Mouse (Mus musculus) right cerebral cortex, postnatal 25 days (tissue): ENCODE results near the gene Tns1.

Source experiments
- DNase-seq: peaks from one replicate; pipeline ENCODE4 v3.0.0; 2022

The Tns1 gene

DNA sequence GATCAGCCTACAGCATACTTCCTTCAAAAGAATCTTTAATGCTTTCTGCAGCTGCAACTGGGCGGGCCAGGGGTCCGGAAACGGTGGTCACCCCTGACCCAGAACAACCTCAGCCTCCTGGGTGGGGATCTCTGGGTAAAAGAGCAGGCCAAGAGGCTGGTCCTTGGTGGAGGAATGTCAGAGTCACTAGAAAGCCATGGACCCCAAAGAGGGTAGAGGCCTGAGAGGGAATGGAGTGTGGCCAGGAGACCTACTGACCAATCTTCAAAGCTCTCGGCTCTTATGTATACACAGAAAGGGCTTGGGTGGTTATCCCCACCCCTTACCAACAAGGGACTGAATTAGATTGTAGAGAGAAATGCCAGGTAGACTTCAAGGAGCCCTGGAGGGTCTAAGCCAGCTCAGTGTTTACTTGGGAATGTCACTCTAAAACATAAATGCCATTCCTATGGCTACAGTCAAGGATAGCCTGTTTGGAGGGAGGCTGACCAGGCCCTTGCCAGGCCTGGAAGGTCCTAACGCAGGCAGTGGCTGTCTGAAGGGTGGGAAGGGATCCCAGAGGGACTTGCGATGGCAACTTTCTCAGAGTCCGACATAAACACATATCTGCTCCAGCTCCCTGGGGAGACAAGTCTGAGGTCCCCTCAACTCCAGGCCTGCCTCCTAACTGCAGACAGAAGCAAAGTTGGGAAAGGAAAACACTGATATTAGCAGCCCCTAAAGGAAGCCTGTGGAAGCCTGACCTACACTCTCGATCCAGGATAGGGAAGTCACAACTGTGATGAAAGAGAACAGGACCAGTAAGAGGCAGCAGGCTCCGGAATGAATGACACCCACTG is 92.3 kb downstream of the Tns1 start:
- no peak for DNase-seq

DNA sequence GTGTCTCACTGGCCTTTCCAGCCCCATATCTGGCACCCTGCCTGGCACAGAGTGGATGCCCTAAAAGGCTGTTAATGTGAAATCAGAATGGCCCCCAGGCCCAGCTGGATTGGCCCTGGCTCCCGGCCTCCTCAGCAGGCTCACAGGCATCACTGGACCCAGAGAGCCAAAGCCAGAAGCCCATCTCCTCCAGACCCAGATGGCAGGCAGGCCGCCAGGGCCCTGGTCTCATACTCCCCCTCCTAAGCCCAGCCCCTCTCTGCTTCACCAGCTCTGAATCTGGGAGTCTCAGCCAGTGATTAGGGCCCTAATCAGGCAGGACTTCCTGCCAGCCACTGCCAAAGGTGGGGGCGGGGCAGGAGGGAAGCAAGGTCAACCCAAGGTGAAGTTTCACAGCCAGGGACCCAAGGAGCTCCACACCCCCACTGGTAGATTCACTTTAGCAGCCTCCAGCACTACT is 93.3 kb downstream of the Tns1 start:
- no peak for DNase-seq

DNA sequence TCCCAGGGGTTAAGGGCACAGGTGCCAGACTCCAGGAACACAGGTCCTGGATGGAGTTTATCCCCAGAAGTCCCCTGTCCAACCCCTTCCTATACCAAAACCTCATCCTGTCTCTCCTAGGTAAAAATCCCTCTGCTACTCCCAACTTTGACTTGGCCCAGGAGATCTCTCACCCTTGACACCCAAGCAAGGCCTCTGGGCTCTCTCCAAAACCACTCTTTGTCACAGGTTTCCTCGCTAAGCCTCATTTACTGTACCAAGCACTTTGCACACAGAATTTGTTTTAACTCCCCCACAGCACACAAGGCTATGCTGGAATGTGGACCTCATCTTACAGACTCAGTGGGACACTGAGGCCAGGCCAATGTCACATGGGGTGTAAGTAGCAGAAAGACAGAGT is 94.0 kb downstream of the Tns1 start:
- DNase-seq, result no peak

DNA sequence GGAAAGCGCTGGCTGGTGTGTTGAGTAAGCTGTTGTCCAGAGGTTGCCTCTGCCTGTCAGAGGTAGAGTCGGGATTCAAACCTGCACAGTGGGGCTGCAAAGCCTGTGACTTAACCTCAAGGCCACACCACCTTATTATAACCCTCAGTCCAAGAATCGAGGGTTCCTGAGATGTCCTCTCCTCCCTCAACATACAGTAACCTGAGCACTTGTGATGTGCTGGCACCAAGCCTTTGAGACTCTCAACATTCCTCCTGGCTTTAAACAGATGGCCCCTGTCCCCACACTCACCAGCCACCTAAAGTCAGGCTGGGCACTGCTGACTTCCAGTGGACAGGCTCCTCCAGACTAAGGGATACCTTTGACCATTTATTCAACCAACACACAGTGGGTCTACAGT is 94.6 kb downstream of the Tns1 start:
- DNase-seq, result no peak

DNA sequence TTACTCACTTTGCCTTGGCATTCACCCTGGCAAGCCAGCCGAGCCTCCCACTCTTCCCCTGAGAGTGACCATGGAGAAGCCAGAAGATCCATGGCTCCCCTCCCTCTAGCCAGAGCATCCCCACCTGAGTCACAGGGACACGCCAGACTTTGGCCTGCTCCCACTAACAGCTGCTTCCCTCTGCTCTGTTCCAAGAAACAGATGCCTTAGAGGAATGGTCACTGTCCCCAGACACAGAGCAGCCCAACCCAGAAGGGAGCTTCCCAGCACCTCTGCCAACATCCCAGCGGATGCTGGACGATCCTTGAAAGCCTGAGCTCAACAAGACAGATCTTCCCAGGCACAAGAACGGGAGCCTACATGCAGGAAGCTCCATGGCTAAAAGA is 95.4 kb downstream of the Tns1 start:
- DNase-seq, result no peak

DNA sequence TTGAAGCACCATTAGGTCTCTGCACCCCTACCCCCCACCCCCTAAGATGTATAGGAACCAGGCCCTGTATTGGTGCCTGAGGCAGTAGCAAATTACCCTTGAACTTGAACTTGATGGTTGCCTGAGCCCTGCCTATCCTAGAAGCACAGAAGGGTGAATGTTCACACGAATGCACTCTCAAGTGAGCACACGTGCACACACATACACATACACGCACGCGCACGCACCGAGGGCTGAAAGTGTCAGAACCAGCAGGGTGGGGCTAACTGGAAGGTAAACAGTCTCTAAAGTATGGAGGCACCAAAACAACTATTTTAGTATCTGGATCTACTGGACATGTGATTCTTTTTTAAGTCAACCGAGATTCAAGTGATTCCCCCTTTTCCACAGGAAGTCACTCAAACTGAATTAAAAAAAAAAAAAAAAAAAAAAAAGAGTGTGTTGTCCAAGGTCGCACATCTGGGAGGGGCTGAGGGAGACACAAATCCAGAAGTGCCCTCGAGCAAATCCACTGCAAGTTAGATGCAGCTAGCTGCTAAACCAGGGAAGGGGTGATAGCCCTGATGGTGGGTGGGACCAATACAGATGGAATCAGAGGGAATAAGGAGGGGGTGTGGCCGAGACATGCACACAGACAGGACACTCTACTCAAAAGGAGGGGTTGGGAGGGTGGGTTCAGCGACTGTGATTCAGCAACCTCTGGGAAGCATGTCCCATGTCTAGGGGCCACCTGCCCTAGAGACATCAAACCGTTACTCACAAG is 96.0 kb downstream of the Tns1 start:
- DNase-seq, result no peak

DNA sequence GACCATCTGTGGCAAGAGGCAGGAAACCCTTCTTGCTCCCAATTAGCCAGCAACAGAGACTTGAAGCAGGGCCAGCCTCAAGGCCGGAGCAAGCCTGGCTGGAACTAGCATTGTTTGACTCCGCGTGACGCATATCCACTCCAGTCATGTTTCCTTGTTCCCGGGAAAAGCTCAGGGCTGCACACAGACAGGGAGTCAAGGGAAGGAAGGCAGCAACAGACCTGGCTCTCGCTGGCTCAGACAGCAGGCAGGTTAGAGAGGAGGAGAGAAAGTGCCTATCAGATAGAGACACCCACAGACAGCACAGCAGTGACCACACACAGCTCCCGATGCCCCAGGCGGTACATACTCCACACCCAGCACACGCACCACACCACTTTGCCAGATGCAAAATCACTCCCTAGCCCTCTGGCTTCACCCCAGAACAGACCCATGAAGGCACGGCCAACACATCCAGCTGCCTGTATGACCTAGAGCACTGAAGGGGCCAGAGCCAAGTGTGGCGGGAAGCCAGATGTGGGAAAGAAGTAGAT is 96.6 kb downstream of the Tns1 start:
- DNase-seq, result no peak

DNA sequence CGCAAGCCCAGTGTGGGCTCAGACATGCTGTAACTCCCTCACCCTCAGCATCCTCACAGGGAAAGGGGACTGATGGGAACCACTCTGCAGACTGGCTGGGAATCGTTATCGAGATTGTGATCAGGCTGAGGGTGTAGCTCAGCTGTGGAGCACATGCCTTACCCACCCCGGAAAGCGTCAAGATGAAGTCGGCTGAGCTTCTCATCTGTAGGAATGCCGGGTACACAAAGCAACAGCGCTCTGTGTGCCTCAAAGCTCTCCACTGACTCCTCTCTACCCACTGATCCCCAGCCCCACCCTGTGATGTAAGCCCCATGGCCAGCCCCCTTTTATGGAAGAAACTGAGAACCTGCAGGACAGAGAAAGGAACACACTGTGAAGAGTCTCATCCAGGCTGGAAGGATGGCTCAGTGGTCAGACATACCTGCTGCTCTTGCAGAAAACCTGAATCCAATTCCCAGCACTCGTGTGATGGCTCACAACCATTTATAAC is 97.5 kb downstream of the Tns1 start:
- no peak for DNase-seq

DNA sequence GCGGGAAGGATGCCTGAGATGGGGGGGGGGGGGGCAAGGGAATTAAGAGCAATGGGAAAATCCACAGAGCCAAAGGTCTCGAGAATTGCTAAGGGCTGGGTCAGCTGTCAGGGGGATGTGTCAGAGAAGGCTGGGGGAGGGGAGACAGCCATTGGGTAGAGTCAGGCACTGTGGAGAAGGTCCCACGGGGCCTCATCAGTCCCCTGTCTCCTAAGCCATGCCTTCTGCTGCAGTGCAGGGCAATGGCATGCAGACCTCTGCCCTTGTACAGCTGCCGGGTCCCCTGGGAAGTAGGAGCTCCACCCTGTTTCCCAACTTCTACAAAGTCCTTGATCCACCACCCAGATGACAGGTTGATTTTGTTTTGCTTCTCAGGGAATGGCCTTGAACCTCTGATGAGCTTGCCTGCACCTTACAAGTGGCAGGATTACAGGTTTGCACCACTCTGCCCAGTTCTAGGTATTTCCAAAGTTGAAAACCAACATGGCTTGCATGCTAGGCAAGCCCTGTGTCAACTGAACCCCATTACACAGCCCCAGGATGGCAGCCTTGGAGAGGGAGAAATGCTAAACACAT is 98.5 kb downstream of the Tns1 start:
- DNase-seq, result no peak

DNA sequence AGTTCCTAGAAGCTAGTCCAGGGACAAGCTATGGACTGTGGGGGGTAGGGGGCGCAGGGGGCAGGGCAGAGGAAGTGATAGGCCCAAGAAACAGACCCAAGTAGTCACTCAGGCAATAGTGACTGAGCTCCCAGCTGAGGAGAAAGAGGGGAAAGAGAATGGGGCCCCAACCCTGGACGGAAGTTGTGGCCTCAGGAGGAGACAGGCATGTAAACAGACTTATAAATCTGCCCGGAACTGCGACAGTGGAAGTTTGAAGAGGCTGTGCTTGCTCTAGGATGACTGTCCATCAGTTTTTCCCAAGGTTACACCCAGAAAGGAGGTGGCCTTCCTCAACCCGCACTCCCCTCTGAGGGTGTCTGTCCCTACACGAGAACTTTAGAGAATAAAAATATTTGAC is 99.0 kb downstream of the Tns1 start:
- no peak for DNase-seq

DNA sequence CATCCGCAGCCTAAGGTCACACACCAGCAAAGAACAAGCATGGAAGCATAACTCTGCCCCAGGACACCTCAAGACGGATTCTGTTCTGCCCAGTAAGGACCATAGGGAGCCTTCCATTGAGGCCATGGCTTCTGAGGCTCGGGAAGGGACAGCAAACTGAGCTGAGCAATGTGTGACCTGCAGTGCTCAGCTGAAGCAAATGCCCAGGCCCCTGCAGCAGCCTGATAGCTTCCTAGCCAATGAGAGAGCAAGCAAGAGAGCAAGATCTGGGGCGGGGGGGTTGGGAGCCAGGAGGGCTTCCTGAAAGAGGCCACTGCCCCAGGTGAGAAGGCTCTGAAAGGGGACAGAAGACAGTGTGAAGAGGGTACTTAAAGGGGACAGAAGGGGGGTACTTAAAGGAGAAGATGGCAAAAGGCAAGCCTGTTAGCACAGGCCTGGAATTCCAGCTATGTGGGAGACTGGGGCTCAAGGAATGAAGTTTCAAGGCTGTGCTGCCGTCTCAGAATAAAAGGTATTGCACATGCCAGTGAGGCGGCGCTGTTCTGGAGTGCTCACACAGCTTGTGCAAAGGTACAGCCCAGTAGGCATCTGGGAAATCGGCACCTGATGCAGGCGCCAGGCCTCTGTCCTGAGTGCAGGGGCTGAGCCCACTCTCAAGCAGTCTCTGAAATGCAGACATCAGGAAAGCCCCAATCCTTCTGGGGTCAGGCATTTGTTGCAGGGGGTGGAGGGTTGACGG is 99.6 kb downstream of the Tns1 start:
- no peak for DNase-seq

DNA sequence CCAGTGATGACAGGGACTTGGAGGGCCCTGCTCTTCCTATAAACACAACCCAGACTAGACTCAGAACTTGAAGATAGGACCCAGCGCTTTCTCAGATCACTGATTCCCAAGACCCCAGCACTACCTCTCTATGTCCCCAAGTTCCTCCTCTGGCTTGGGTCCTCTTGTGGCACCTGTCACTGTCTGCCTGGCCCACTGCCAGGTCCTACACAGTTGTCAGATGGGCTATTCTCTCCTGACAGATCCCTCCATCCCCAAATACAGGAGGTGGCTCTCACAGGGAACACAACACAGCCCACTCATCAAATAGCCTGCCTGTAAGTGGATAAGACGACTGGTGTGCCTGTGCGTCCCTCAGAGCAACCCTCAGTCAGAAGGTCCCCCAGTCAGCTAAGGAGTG is 101.3 kb downstream of the Tns1 start:
- no peak for DNase-seq

DNA sequence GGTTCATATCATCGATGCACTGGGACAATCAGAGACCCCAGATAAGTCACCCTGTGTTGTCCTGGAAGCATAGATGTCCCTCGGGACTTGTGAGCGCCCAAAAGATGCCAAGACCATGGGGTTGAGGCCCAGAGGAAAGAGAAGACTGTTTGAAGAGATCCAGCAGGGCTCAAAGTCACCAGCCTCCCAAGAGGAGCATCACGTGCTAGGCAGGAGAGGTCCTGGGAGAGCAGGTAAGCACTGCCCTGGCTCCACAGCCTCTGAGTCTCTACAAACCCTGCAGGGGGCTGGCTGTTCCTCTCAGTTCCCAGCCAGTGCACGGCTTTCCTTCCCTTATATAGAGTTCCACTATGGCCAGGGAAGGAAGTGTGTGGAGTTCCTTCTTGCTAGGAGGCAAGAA is 101.7 kb downstream of the Tns1 start:
- DNase-seq, result no peak

DNA sequence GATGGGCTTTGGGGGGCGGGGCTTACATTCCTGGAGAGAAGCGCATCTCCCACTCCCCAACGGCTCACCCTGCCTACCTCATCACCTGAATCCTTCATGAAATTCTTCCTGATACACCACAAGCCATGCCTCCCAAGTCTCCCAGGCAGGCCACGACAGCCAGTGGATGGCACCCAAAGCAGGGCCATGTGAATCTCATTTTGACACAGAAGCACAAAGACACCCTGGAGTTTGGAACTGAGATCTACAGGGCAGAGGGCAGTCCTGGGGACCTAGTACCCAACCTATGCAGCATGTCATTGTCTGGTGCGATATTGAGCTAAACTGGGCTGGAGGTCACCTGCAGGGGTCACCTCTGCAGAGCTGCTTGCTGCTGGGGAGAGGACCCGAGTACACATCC is 104.0 kb downstream of the Tns1 start:
- no peak for DNase-seq

DNA sequence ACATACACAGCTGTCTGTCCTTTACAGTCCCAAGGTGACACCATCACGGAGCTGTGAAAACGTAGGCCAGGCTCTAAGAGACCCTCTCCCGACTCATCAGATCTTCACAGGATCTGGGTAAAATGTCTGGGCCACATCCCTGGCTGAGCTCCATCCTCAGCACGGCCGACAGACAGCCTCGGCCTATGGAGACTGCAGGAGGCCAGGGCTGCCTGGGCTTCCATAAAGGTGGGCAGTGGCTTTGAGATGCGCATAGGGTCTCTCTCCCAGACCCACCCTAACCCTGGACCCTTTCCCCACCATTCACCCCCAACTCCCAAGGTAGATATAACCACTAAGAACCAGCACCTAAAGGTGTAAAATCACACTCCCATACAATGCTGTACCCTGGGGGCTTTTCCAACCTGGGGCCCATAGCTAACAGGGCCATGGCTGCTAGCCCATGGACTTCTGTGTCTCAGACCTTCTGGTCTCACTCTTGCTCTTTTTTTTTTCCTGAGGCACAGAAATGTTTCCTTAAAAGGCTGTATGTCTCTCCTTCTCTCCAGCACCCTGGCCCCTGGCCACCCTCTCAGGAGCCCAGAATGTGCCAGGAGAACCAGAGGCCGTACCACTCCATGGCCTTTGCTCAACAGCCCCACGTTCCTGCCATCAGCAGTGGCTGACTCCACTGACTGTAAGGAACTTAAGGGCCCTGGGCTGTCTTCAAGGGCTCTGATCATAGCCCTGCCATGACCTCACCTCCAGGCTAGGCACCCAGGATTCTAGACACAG is 106.7 kb downstream of the Tns1 start:
- DNase-seq, result no peak

DNA sequence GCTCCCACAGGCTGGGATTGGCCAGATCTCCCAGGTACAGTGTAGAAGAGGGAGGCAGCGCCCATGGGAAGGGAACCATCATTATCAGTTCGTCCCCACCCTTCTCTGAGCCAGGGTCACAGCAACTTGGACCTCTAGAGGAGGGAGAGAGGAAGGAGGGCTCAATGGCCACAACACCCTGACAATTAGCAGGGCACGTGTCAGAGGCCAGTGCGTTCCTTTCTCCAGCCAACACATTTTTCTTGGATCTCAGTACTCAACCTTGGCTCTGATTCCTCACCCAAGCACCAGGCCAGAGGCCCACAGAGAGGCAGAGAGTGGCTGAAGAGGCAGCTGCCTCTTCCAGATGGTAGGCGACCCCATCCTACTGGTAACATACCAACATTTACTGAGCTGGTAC is 107.6 kb downstream of the Tns1 start:
- no peak for DNase-seq

DNA sequence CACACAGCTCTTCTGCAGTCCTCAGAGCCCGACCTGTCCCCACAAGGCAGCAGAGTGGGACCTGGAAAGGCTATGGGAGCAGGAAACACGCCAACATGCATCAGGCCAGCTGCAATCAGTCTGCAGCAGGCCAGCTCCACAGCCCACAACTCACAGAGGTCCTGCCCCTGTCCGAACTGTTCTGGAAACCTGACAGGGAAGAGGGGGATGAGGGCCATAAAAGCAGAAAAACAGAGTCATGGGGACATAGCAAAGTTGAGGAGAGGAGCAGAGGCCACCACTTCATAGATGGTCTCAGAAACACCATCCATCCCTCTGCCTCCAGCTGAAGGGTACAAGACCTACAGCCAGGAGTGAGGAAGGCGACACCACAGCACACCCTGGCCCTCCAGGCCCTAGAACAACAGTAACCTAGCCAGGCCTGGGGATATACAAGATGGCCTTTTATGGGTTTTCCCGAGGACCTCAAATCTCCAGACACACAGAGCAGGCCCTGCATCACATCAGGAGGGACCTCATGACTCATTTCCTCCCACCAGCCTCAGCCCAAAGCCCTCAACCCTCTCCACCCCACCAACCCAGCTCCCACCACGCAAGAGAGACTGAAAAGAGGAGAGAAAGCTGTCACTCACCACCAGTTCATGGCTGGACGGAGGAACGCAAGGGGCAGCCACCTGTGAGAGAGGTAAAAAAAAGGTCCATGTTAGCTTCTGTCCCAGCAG is 108.6 kb downstream of the Tns1 start:
- no peak for DNase-seq

DNA sequence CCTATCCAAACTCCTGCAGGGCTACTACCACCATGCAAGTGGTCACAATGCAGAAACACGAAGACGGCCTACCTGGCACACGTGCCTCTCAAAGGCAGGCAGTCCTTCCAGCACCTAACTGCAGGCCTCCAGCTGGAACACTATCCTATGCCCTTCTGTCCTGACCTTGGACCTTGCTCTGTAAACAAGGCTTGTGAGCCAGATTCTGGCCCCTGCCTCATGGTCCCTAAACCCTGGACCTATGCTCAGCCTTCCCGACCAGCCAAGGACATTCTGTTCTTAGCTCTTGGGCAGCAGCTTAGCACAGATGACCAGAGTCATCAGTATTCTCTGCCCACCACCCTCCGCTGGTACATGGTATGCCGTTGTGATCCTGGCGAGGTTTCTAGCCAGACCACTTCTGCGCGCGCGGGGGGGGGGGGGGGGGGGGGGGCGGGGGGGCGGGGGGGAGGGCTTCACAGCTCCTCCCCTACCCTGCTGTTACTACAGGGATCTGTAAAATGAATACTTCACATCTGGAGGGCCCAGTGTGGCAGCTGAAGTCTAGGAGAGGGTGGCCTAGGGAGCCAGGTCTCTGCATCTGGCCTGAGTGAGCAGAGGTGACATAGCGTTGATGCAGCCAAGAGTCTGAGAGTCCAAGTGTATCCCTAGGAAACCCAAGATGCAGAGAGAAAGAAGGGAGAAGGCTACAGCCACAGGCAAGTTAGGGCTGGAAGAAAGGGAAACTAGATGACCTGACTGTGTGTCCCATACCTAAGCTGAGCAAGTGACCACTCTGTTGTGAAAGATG is 109.5 kb downstream of the Tns1 start:
- no peak for DNase-seq

DNA sequence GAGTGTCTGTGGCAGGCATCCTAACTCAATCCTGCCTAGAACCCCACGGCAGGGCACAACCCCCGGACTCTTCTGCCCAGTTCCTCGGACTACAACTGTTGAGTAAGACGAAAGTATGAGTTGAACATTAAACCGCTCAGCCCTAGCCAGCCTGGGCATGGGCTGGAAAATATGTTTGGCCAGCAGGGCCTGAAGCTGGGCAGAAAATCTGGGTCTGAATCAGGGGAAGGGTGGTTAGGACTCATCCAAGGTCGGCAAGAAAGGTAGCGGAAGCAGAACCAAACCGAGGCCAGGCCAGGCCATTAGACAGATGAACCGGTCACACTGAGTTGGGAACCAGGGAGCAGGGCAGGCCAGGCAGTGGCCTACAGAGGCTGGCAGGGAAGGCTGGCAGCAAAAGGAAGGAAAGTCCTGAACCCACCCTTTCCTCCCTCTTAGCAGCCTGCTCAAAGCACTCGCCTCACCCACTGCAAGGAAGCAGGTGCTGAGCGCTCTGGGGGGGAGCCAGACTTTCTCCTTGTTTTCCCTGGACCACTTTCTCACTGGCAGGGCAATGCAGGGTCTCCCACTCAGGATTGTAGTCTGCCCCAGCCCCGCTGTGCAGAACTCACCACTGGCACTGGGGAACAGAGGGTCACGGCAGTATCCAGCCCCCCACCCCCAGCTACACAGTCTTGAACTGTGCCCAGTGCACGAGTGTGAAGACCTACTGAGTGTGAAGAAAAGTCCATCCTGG is 110.8 kb downstream of the Tns1 start:
- DNase-seq, result no peak

DNA sequence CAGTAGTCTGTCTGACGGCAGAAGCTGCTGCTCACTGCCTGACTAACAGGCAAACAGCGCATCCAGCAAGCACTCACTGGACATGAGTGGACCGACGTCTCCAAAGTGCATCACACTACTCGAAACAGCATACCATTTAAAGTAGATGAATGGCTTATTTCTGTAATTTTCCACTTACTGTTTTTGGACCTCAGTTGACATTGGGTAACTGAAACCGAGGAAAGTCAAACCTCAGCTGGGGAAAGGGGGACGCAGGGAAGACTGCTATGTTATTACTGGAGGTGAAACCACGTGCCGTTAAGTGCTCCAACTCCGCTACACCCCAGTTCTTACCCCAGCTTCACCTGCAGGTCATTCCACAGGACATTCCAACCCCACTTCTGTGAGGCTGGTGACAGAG is 111.5 kb downstream of the Tns1 start:
- DNase-seq, result no peak
